Mouse (Mus musculus): Measurements from ENCODE around the gene Nckipsd. TPM values are rescaled to one million over a fixed set of nuclear protein-coding genes. Genes with fewer than 3 reads are reported as not detected.
A peak's percentile ranks its signal among the peaks of the same experiment; 100 is the strongest.

Gene Nckipsd
- polyA plus RNA-seq, 1 experiment, result 5.9 TPM

DNA sequence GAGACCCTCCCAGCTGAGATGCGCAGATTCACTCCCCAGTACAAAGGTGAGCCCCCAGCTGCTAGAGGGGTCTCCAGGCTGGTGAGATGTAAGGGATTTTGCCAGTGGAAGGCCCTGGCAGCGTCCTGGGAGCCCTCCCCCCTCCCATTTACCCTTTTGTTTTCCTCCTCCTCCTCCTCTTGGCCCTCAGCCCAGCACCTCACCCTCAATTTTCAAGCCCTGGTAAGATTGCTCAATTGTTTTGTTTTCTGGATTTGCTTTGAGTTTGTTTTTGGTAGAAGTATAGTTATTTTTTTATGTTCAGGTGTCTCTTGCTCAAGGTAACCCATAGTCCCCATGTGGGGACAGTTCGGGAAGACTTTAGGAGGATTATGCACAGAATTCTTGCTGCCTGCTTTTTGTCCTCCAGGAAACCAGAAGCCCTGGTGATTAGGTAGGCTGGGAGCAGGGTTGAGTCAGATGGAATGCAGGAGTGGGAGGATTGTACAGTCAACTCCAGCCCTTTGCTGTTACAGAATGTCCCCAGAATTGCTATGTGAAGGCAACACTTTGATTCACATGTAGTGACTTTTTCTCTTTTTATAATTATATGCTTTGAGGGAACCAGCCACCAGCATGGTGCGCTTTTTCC is 11.7 kb upstream of the Nckipsd start:
- Histone ChIP-seq H3K36me3 (ENCODE audit: control insufficient read depth, insufficient read depth) (peaks cover 35% of the 10 kb centered on the region), H3K4me2 (ENCODE audit: low read depth) (peak overlapping the region; percentile 94), H3ac (ENCODE audit: control insufficient read depth, insufficient read length) (no peak overlapping the region), H3K4me3 (peak overlapping the region; percentile 19), H3K79me2 (ENCODE audit: control insufficient read depth, insufficient read depth) (peaks cover 79% of the 10 kb centered on the region), H3K27me3 (ENCODE audit: control insufficient read depth, insufficient read depth, insufficient read length) (no peaks in the 10 kb centered on the region)
- peak; percentile 49; the same call in 1 of the 2 replicates for TF ChIP-seq CEBPB (IDR thresholded peaks at IDR 0.05; ENCODE audit: insufficient read depth, poor library complexity, severe bottlenecking)
- TF ChIP-seq SRF (IDR thresholded peaks at IDR 0.05; ENCODE audit: control insufficient read depth, insufficient read length, low read depth), result no peak

DNA sequence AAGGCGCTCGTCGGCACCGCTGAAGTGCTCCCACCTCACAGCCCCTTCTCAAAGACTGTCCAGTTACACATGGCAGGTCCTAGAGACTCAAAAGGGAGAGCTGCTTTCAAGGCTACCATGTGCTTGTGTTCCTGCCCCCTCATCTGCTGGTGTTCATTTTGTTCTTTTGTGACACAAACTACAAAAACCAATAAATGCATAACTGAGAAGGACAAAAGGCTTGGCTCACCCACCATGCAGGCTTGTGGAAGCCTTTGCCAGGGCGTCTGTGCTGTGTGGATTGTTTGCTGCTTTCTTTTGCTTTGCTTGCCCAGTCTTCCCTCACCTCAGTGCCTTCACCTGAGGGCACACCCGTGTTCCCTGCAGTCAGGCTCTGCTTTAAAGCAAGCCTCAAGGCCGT is 10.7 kb upstream of the Nckipsd start:
- TF ChIP-seq MAX (IDR thresholded peaks at IDR 0.05; ENCODE audit: low read depth) (no peak), MYOG (IDR thresholded peaks at IDR 0.05; ENCODE audit: control insufficient read depth in 1 of 3, insufficient read depth in 1 of 3, insufficient read length in 2 of 3, low read depth in 2 of 3) (no peak), POLR2AphosphoS2 (IDR thresholded peaks at IDR 0.05; ENCODE audit: insufficient read length, low read depth) (no peak), REST (IDR thresholded peaks at IDR 0.05; ENCODE audit: insufficient read depth, insufficient read length) (no peak), CEBPB (IDR thresholded peaks at IDR 0.05; ENCODE audit: insufficient read depth, poor library complexity, severe bottlenecking) (no peak), USF1 (IDR thresholded peaks at IDR 0.05; ENCODE audit: low read depth) (no peak)
- H3K4me2 ChIP-seq (ENCODE audit: low read depth), result peak overlapping the region; percentile 94
- H3K4me3 ChIP-seq, result no peak overlapping the region
- peaks cover 45% of the 10 kb centered on the region for H3K36me3 ChIP-seq (ENCODE audit: control insufficient read depth, insufficient read depth)
- peaks cover 68% of the 10 kb centered on the region for H3K79me2 ChIP-seq (ENCODE audit: control insufficient read depth, insufficient read depth)
- H3K27me3 ChIP-seq (ENCODE audit: control insufficient read depth, insufficient read depth, insufficient read length), result no peaks in the 10 kb centered on the region
- H3ac ChIP-seq (ENCODE audit: control insufficient read depth, insufficient read length), result no peak overlapping the region

DNA sequence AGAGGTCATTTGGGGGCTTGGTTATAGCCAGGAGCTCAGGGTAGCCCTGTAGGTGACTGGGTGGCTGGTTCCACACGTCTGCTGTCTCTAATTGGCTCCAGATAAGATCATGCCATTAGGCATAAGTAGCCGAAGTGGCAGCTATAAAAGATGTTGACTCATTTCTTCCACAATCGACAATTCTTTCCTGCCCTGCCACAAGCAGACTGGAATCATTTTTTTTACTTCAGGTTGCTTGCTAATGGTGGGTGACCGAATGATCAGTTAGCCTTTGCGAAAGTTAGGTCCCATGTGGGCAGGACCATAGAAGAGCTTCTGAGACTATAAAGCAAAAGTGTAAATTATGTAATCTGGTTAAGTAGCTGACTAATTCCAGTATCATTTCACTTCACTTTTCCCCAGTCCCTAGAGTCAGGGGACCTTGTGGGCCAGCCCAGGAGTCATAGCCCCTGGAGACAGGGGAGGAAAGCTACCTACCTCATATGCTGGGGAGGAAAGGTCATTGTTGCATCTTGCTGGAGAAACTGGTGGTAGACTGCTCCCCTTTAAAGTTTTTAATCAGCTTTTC is 9.6 kb upstream of the Nckipsd start:
- no peak for TF ChIP-seq MYOD1 (IDR thresholded peaks at IDR 0.05; ENCODE audit: control insufficient read depth in 1 of 3, insufficient read length in 2 of 3, low read depth in 2 of 3)
- no peak for TF ChIP-seq TCF12 (IDR thresholded peaks at IDR 0.05; ENCODE audit: insufficient read depth, poor library complexity, severe bottlenecking)
- TF ChIP-seq MAX (IDR thresholded peaks at IDR 0.05; ENCODE audit: low read depth), result no peak
- TF ChIP-seq E2F4 (IDR thresholded peaks at IDR 0.05; ENCODE audit: insufficient read depth), result no peak
- no peak for TF ChIP-seq POLR2AphosphoS2 (IDR thresholded peaks at IDR 0.05; ENCODE audit: insufficient read length, low read depth)
- no peak for TF ChIP-seq USF1 (IDR thresholded peaks at IDR 0.05; ENCODE audit: low read depth)
- TF ChIP-seq TCF3 (IDR thresholded peaks at IDR 0.05; ENCODE audit: insufficient read length, low read depth), result no peak
- TF ChIP-seq POLR2A (IDR thresholded peaks at IDR 0.05; ENCODE audit: insufficient read length, low read depth), result no peak
- H3K4me2 ChIP-seq (ENCODE audit: low read depth), result peak overlapping the region; percentile 94

DNA sequence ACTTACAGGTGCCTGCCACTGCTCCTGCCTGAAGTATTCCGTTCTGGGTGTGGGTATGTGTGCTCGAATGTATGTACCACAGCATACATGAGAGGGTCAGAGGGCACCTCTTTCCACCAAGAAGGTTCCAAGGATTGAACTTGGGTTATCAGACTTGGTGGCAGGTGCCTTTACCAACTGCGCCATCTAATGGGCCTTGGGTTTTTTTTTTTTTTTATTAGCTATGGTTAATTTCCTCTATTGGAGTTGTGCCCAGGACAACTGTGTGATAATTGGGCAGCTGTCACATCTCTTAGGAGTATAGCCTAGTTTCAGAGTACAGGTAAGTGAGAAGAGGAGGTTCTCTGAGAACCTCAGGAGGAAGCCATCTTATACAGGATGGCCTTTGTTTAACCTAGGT is 8.6 kb upstream of the Nckipsd start:
- Histone ChIP-seq H3K36me3 (ENCODE audit: control insufficient read depth, insufficient read depth) (peaks cover 60% of the 10 kb centered on the region), H3K79me2 (ENCODE audit: control insufficient read depth, insufficient read depth) (peaks cover 48% of the 10 kb centered on the region), H3K27me3 (ENCODE audit: control insufficient read depth, insufficient read depth, insufficient read length) (no peaks in the 10 kb centered on the region), H3K4me3 (no peak overlapping the region), H3ac (ENCODE audit: control insufficient read depth, insufficient read length) (no peak overlapping the region), H3K4me2 (ENCODE audit: low read depth) (no peak overlapping the region)
- TF ChIP-seq TCF3 (IDR thresholded peaks at IDR 0.05; ENCODE audit: insufficient read length, low read depth), result no peak
- no peak for TF ChIP-seq SRF (IDR thresholded peaks at IDR 0.05; ENCODE audit: control insufficient read depth, insufficient read length, low read depth)
- TF ChIP-seq MAX (IDR thresholded peaks at IDR 0.05; ENCODE audit: low read depth), result no peak
- TF ChIP-seq E2F4 (IDR thresholded peaks at IDR 0.05; ENCODE audit: insufficient read depth), result no peak
- TF ChIP-seq MYOD1 (IDR thresholded peaks at IDR 0.05; ENCODE audit: control insufficient read depth in 1 of 3, insufficient read length in 2 of 3, low read depth in 2 of 3), result no peak
- no peak for TF ChIP-seq REST (IDR thresholded peaks at IDR 0.05; ENCODE audit: insufficient read depth, insufficient read length)
- no peak for TF ChIP-seq USF1 (IDR thresholded peaks at IDR 0.05; ENCODE audit: low read depth)
- no peak for TF ChIP-seq TCF12 (IDR thresholded peaks at IDR 0.05; ENCODE audit: insufficient read depth, poor library complexity, severe bottlenecking)
- no peak for TF ChIP-seq POLR2AphosphoS2 (IDR thresholded peaks at IDR 0.05; ENCODE audit: insufficient read length, low read depth)
- TF ChIP-seq MYOG (IDR thresholded peaks at IDR 0.05; ENCODE audit: control insufficient read depth in 1 of 3, insufficient read depth in 1 of 3, insufficient read length in 2 of 3, low read depth in 2 of 3), result no peak
- no peak for TF ChIP-seq CEBPB (IDR thresholded peaks at IDR 0.05; ENCODE audit: insufficient read depth, poor library complexity, severe bottlenecking)
- no peak for TF ChIP-seq POLR2A (IDR thresholded peaks at IDR 0.05; ENCODE audit: insufficient read length, low read depth)

More for the DNA sequence above, 9.6 kb upstream of the Nckipsd start:
- Histone ChIP-seq H3K27me3 (ENCODE audit: control insufficient read depth, insufficient read depth, insufficient read length) (no peaks in the 10 kb centered on the region), H3K36me3 (ENCODE audit: control insufficient read depth, insufficient read depth) (peaks cover 56% of the 10 kb centered on the region), H3K4me3 (no peak overlapping the region), H3ac (ENCODE audit: control insufficient read depth, insufficient read length) (no peak overlapping the region), H3K79me2 (ENCODE audit: control insufficient read depth, insufficient read depth) (peaks cover 57% of the 10 kb centered on the region)

DNA sequence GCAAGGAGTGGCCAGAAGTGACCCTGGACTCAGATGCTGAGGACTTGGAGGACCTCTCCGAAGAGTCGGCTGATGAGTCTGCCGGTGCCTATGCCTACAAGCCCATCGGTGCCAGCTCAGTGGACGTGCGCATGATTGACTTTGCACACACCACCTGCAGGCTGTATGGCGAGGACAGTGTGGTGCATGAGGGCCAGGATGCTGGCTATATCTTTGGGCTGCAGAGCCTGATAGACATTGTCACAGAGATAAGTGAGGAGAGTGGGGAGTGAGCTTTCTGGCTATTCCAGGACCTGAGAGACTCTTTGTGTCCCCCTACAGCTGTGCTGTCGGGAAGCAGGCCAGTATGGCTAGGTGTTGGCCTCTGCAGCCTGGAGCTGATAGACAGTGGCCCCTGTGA is 2.4 kb upstream of the Nckipsd start:
- H3K4me3 ChIP-seq, result no peak overlapping the region
- H3K4me2 ChIP-seq (ENCODE audit: low read depth), result no peak overlapping the region
- no peak for TF ChIP-seq CEBPB (IDR thresholded peaks at IDR 0.05; ENCODE audit: insufficient read depth, poor library complexity, severe bottlenecking)
- TF ChIP-seq POLR2AphosphoS2 (IDR thresholded peaks at IDR 0.05; ENCODE audit: insufficient read length, low read depth), result peak; percentile 46
- H3K36me3 ChIP-seq (ENCODE audit: control insufficient read depth, insufficient read depth), result peaks cover 45% of the 10 kb centered on the region
- H3K79me2 ChIP-seq (ENCODE audit: control insufficient read depth, insufficient read depth), result no peaks in the 10 kb centered on the region
- no peaks in the 10 kb centered on the region for H3K27me3 ChIP-seq (ENCODE audit: control insufficient read depth, insufficient read depth, insufficient read length)
- no peak overlapping the region for H3ac ChIP-seq (ENCODE audit: control insufficient read depth, insufficient read length)
